12 mouse cellular contexts compared by ENCODE assay signal in genomic region chr7:44602443-44602842, GRCm38 (mm10). TPM values are rescaled to one million over a fixed set of nuclear protein-coding genes. Genes with fewer than 3 reads are reported as not detected.
DNase-seq lines count a peak whose midpoint lies in the region; ATAC-seq and TF ChIP-seq lines count a peak whose summit lies in the region.
"Had no signal": no experiment of that assay in that cellular context is flagged by ENCODE, and none has a peak within 500 bp of the region (broad histone marks: within the 10 kb centered on the region; RNA-seq: fewer than 3 reads in every experiment).

No protein-coding gene starts in this region.

- peak overlapping the region; percentile 14 for H3K9ac ChIP-seq in ES-E14 (ENCODE audit: insufficient read depth, low read depth, low read length, poor library complexity, severe bottlenecking)
- H3K9ac ChIP-seq in hindbrain, embryonic 13.5 days: peak overlapping the region; percentile 49; the same call in 1 of the 2 replicates
- H3K9ac ChIP-seq in limb, embryonic 11.5 days (ENCODE audit: low read length): no peak overlapping the region

- no peaks in the 10 kb centered on the region for H3K9me3 ChIP-seq in ES-E14 (ENCODE audit: control insufficient read depth, insufficient read depth, low read depth, low read length)
- no peaks in the 10 kb centered on the region for H3K9me3 ChIP-seq in hindbrain, embryonic 13.5 days
- H3K9me3 ChIP-seq in limb, embryonic 11.5 days (ENCODE audit: control insufficient read depth, low read length): no peaks in the 10 kb centered on the region
- H3K9me3 ChIP-seq: G1E had no signal

- 15% methylated on average over 11 of the region's 11 CpGs for WGBS in hindbrain, embryonic 13.5 days
- 16% methylated on average over 11 of the region's 11 CpGs for WGBS in limb, embryonic 11.5 days
- 23% methylated on average over 11 of the region's 11 CpGs for WGBS in kidney, adult 2 months

- no peak overlapping the region; the same call in 1 of the 2 replicates for H3K4me2 ChIP-seq in hindbrain, embryonic 13.5 days
- H3K4me2 ChIP-seq in limb, embryonic 11.5 days (ENCODE audit: low read depth, severe bottlenecking): no peak overlapping the region

- peaks cover 15% of the 10 kb centered on the region for H3K36me3 ChIP-seq in ES-E14 (ENCODE audit: control insufficient read depth, insufficient read depth, low read length, poor library complexity, severe bottlenecking)
- H3K36me3 ChIP-seq in hindbrain, embryonic 13.5 days: peaks cover 9% of the 10 kb centered on the region; the same call in 1 of the 2 replicates
- H3K36me3 ChIP-seq in limb, embryonic 11.5 days (ENCODE audit: control insufficient read depth, insufficient read depth, low read length): no peaks in the 10 kb centered on the region
- H3K36me3 ChIP-seq in kidney, adult 2 months (ENCODE audit: control insufficient read depth, insufficient read depth, low read length): no peaks in the 10 kb centered on the region
- H3K36me3 ChIP-seq: G1E had no signal

- H3K27ac ChIP-seq in ES-E14 (ENCODE audit: insufficient read depth, low read depth, low read length, poor library complexity, severe bottlenecking): no peak overlapping the region
- H3K27ac ChIP-seq in hindbrain, embryonic 13.5 days: no peak overlapping the region
- H3K27ac ChIP-seq in limb, embryonic 11.5 days (replicated peaks; ENCODE audit: low read depth, low read length): no peak overlapping the region
- H3K27ac ChIP-seq in kidney, adult 2 months (ENCODE audit: insufficient read depth, low read depth, low read length): no peak overlapping the region
- H3K27ac ChIP-seq: kidney, postnatal 0 days had no signal

- peak overlapping the region; percentile 27 to 46 for H3K4me3 ChIP-seq in ES-E14 (ENCODE audit: insufficient read depth in 1 of 2, low read depth in 1 of 2, low read length in 2 of 2, poor library complexity in 1 of 2, severe bottlenecking in 1 of 2)
- no peak overlapping the region for H3K4me3 ChIP-seq in hindbrain, embryonic 13.5 days
- no peak overlapping the region for H3K4me3 ChIP-seq in limb, embryonic 11.5 days (ENCODE audit: low read depth, low read length)
- no peak overlapping the region for H3K4me3 ChIP-seq in kidney, adult 2 months (ENCODE audit: insufficient read depth, low read depth, low read length)

- ATAC-seq in hindbrain, embryonic 13.5 days (ENCODE audit: low FRiP score): no peak
- no peak for ATAC-seq in limb, embryonic 11.5 days (ENCODE audit: insufficient number of reproducible peaks, low FRiP score, low TSS enrichment, low read depth)
- no peak for ATAC-seq in megakaryocyte, adult 5-6 weeks (ENCODE audit: poor library complexity, severe bottlenecking)

- in situ Hi-C loops in ES-E14 (cut with MboI; ENCODE audit: low sequenced_read_pairs in 2 of 2, unreplicated experiment in 2 of 2): no loop called here

- TF ChIP-seq CTCF in kidney, adult 2 months (conservative IDR thresholded peaks at IDR 0.05; ENCODE audit: insufficient read depth, insufficient read length, low read depth, low read length): no peak

- H3K4me1 ChIP-seq in ES-E14 (ENCODE audit: control insufficient read depth in 2 of 2, insufficient read depth in 2 of 2, low read length in 2 of 2, poor library complexity in 1 of 2): peaks cover 4 to 38% of the 10 kb centered on the region in 2 experiments
- H3K4me1 ChIP-seq in hindbrain, embryonic 13.5 days (replicated peaks): peaks cover 44% of the 10 kb centered on the region
- H3K4me1 ChIP-seq in limb, embryonic 11.5 days (ENCODE audit: control insufficient read depth, insufficient read depth, low read length): peaks cover 6% of the 10 kb centered on the region
- H3K4me1 ChIP-seq in kidney, adult 2 months (ENCODE audit: control insufficient read depth, insufficient read depth, low read length): no peaks in the 10 kb centered on the region

- TF ChIP-seq POLR2A in kidney, adult 2 months (IDR thresholded peaks at IDR 0.05; ENCODE audit: low read depth, low read length): no peak

- DNase-seq in ES-E14 (ENCODE audit: low read depth, low spot score) (no peak), adipocyte (ENCODE audit: low spot score) (no peak)
- DNase-seq in cerebellum, adult 9-11 months: peak; percentile 89
- DNase-seq in limb, embryonic 11.5 days (ENCODE audit: low spot score): peak; percentile 38
- DNase-seq in testis, postnatal 14 days (ENCODE audit: low spot score): no peak
- DNase-seq in kidney, adult 2 months: no peak
- DNase-seq: gastrocnemius, postnatal 10 days; lung, postnatal 10 days had no signal

- peaks cover 77% of the 10 kb centered on the region for H3K27me3 ChIP-seq in hindbrain, embryonic 13.5 days
- H3K27me3 ChIP-seq in limb, embryonic 11.5 days (ENCODE audit: control insufficient read depth, insufficient read depth, low read length): peaks cover 41% of the 10 kb centered on the region
- H3K27me3 ChIP-seq in kidney, adult 2 months (replicated peaks; ENCODE audit: control insufficient read depth, insufficient read depth, low read length): no peaks in the 10 kb centered on the region

TF ChIP-seq in ES-E14, 5 proteins besides CTCF, POLR2A, EP300 and RAD21:
- no peak for TF ChIP-seq CHD2 (IDR thresholded peaks at IDR 0.05; ENCODE audit: low read depth, low read length)
- no peak for TF ChIP-seq ZC3H11A (IDR thresholded peaks at IDR 0.05; ENCODE audit: borderline replicate concordance, low read depth, low read length)
- no peak for TF ChIP-seq ZNF384 (IDR thresholded peaks at IDR 0.05; ENCODE audit: low read depth, low read length)
- no peak for TF ChIP-seq MAFK (IDR thresholded peaks at IDR 0.05; ENCODE audit: insufficient read depth, low read depth, low read length)
TF ChIP-seq in ES-E14: peak in this region for 0.

RNA-seq across cellular contexts. Expression of gene Kcnc3, which starts 12.0 kb away (rescaled TPM):
- total RNA-seq in ES-E14 (2012; rRNA removed): 9.5 and 12.4 TPM in 2 replicates
- polyA plus RNA-seq in hindbrain, embryonic 13.5 days (2015; fragmentation: Nextera tagmentation; extraction: Ambion mirVana): 4.4 and 5.0 TPM in 2 replicates
- polyA plus RNA-seq in limb, embryonic 11.5 days (2014; fragmentation: Nextera tagmentation; extraction: Ambion mirVana): 0.31 and 0.36 TPM in 2 replicates
- total RNA-seq in megakaryocyte, adult 5-6 weeks (2015): 0.41 and 0.67 TPM in 2 replicates
- not detected in 2 replicates for total RNA-seq in megakaryocyte, adult 5-6 weeks (2017)
- 19.1 and 20.6 TPM in 2 replicates for polyA plus RNA-seq in kidney, adult 2 months (2012; rRNA removed)
- polyA plus RNA-seq: G1E had no signal

RNA-seq across cellular contexts. Expression of gene Napsa, which starts 30.3 kb away (rescaled TPM):
- total RNA-seq in ES-E14 (2012; rRNA removed): 13.7 and 52.5 TPM in 2 replicates
- 1.1 and 1.7 TPM in 2 replicates for polyA plus RNA-seq in hindbrain, embryonic 13.5 days (2015; fragmentation: Nextera tagmentation; extraction: Ambion mirVana)
- polyA plus RNA-seq in limb, embryonic 11.5 days (2014; fragmentation: Nextera tagmentation; extraction: Ambion mirVana): 0.44 and 0.61 TPM in 2 replicates
- 473 and 485 TPM in 2 replicates for total RNA-seq in megakaryocyte, adult 5-6 weeks (2015)
- total RNA-seq in megakaryocyte, adult 5-6 weeks (2017): 207 and 235 TPM in 2 replicates
- 4,402 and 6,941 TPM in 2 replicates for polyA plus RNA-seq in kidney, adult 2 months (2012; rRNA removed)

RNA-seq across cellular contexts. Expression of gene Nr1h2, which starts 48.7 kb away (rescaled TPM):
- 78.5 and 144 TPM in 2 replicates for total RNA-seq in ES-E14 (2012; rRNA removed)
- 69.8 and 70.9 TPM in 2 replicates for polyA plus RNA-seq in hindbrain, embryonic 13.5 days (2015; fragmentation: Nextera tagmentation; extraction: Ambion mirVana)
- 70.2 and 72.1 TPM in 2 replicates for polyA plus RNA-seq in limb, embryonic 11.5 days (2014; fragmentation: Nextera tagmentation; extraction: Ambion mirVana)
- total RNA-seq in megakaryocyte, adult 5-6 weeks (2015): 47.4 and 51.5 TPM in 2 replicates
- total RNA-seq in megakaryocyte, adult 5-6 weeks (2017): 50.7 and 70.7 TPM in 2 replicates
- 136 and 159 TPM in 2 replicates for polyA plus RNA-seq in kidney, adult 2 months (2012; rRNA removed)

RNA-seq across cellular contexts. Expression of gene Pold1, which starts 53.8 kb away (rescaled TPM):
- total RNA-seq in ES-E14 (2012; rRNA removed): 108 and 156 TPM in 2 replicates
- polyA plus RNA-seq in hindbrain, embryonic 13.5 days (2015; fragmentation: Nextera tagmentation; extraction: Ambion mirVana): 24.4 and 28.8 TPM in 2 replicates
- 82.5 and 84.3 TPM in 2 replicates for polyA plus RNA-seq in limb, embryonic 11.5 days (2014; fragmentation: Nextera tagmentation; extraction: Ambion mirVana)
- total RNA-seq in megakaryocyte, adult 5-6 weeks (2015): 36.1 and 44.3 TPM in 2 replicates
- 39.4 and 48.4 TPM in 2 replicates for total RNA-seq in megakaryocyte, adult 5-6 weeks (2017)
- 12.7 and 14.2 TPM in 2 replicates for polyA plus RNA-seq in kidney, adult 2 months (2012; rRNA removed)

Comparison
In these comparisons a context has a peak if more than half of its experiments do, and no peak if none do; other contexts are left out.
1. DNase-seq: peak in cerebellum, adult 9-11 months (single experiment) and limb, embryonic 11.5 days (single experiment); none in ES-E14 (single experiment), adipocyte (single experiment), testis, postnatal 14 days (single experiment) and kidney, adult 2 months (single experiment).
2. H3K4me3 ChIP-seq: peak in ES-E14 (2 of 2); none in hindbrain, embryonic 13.5 days (single experiment), limb, embryonic 11.5 days (single experiment) and kidney, adult 2 months (single experiment).
3. RNA of gene Napsa, which starts 30.3 kb away (polyA plus RNA-seq): 4,402 to 6,941 TPM in kidney, adult 2 months; 1.1 to 1.7 TPM in hindbrain, embryonic 13.5 days and 0.44 to 0.61 TPM in limb, embryonic 11.5 days; every median in the first group is over 1,000 times any median in the second.